Mouse (Mus musculus): ENCODE results near the gene Ddx41.

DNA sequence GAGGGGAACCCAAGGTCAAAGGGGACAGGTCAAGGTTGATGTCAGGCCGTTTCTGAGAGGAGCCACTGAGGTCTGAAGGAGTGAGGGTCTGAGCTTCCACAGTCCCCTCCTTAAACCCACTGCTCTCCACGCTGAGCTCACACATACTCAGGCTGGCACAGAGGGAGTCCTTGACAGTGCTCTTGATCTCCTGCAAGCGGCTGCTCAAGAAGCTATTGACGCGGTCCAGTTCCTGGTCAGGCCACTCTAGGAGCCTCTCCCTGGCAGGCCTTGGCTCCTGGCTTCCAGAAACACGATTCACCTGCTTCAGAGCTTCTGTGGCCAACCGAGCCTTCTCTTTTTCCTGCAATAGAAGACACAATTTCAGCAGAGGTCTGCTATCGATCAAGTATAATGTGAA is 7.0 kb upstream of the Ddx41 start:
- TF ChIP-seq POLR2A (IDR thresholded peaks at IDR 0.05; ENCODE audit: low read depth, low read length): no peak
- no peak for TF ChIP-seq CTCF (IDR thresholded peaks at IDR 0.05; ENCODE audit: extremely low read depth, insufficient read depth, insufficient read length, insufficient replicate concordance)
